Mouse (Mus musculus) stomach, postnatal 0 days (tissue): Measurements from ENCODE around the gene Smyd2. TPM values are rescaled to one million over a fixed set of nuclear protein-coding genes. Genes with fewer than 3 reads are reported as not detected.

Source experiments
- ATAC-seq: fragments of 200-750 bp; cut with Nextera tagmentation; 2 replicates; pipeline ENCODE4 v1.8.0; 2017; ENCODE audit not compliant: low FRiP score, low TSS enrichment
- DNase-seq: peaks from one replicate; pipeline ENCODE4 v3.0.0-alpha.2; 2016; ENCODE audit warnings: low spot score
- H3K27ac ChIP-seq: fragments of 300-500 bp; sonication (generic); replicated peaks from 2 replicates; pipeline ENCODE4 v1.5.1; 2014; ENCODE audit warnings: mild to moderate bottlenecking, control low read depth
- H3K27me3 ChIP-seq: fragments of 300-500 bp; sonication (generic); 2 replicates; pipeline ENCODE4 v1.6.1; 2014; ENCODE audit warnings: low read length; ENCODE audit not compliant: control insufficient read depth, insufficient read depth
- H3K36me3 ChIP-seq: fragments of 300-500 bp; sonication (generic); 2 replicates; pipeline ENCODE4 v1.6.1; 2014; ENCODE audit warnings: low read length, mixed read lengths; ENCODE audit not compliant: control insufficient read depth, insufficient read depth
- H3K4me1 ChIP-seq: fragments of 300-500 bp; sonication (generic); replicated peaks from 2 replicates; pipeline ENCODE4 v1.6.1; 2014; ENCODE audit warnings: antibody characterized with exemption; ENCODE audit not compliant: control insufficient read depth, insufficient read depth
- H3K4me2 ChIP-seq: fragments of 300-500 bp; sonication (generic); replicated peaks from 2 replicates; pipeline ENCODE4 v1.6.1; 2014; ENCODE audit warnings: low read depth, mild to moderate bottlenecking, control low read depth, moderate library complexity
- H3K4me3 ChIP-seq: fragments of 300-500 bp; sonication (generic); 2 replicates; pipeline ENCODE4 v1.5.1; 2014; ENCODE audit warnings: low read depth, low read length, control low read depth
- H3K9ac ChIP-seq: fragments of 300-500 bp; sonication (generic); 2 replicates; pipeline ENCODE4 v1.6.1; 2014; ENCODE audit warnings: mild to moderate bottlenecking, low read length, control low read depth, mixed read lengths
- H3K9me3 ChIP-seq: fragments of 300-500 bp; sonication (generic); 2 replicates; pipeline ENCODE4 v1.6.1; 2016; ENCODE audit warnings: low read length; ENCODE audit not compliant: control insufficient read depth
- CTCF ChIP-seq: IDR thresholded peaks from 2 replicates; pipeline ENCODE4 v1.5.1; 2016; ENCODE audit warnings: antibody characterized with exemption, low read depth, mild to moderate bottlenecking, moderate library complexity
- EP300 ChIP-seq: optimal IDR thresholded peaks from 2 replicates; pipeline ENCODE3; 2016; ENCODE audit warnings: antibody characterized with exemption
- WGBS: fragments of 180-500 bp; shearing (Covaris S2); extraction: QIAGEN DNeasy Blood & Tissue Kit; methylation state at CpG from one replicate; pipeline ENCODE4 v1.1.7; 2014; 5-methylcytosine and 5-hydroxymethylcytosine counted together
- polyA plus RNA-seq: library from polyadenylated mRNA; unstranded; fragments of >200 nt; fragmentation: Nextera tagmentation; extraction: Ambion mirVana; gene quantifications from 2 replicates; pipeline ENCODE4 v1.2.1, GENCODE M21; 2015

The Smyd2 gene
- polyA plus RNA-seq, 1 experiment from 2014 or later: 59.0 TPM

- ATAC-seq: no peak
- 74% methylated on average over 21 of the region's 21 CpGs for WGBS
- Histone ChIP-seq H3K4me2 (no peak overlapping the region), H3K9me3 (no peaks in the 10 kb centered on the region), H3K36me3 (no peaks in the 10 kb centered on the region), H3K27me3 (no peaks in the 10 kb centered on the region), H3K4me1 (0 out of 2 replicates have a peak, but pooled peaks cover 3% of the 10 kb centered on the region), H3K27ac (no peak overlapping the region), H3K9ac (no peak overlapping the region), H3K4me3 (no peak overlapping the region)
- no peak for DNase-seq
- no peak for TF ChIP-seq CTCF
- TF ChIP-seq EP300: no peak
These were observed 8.9 kb downstream of the Smyd2 start for GRCm38 (mm10) chr1:189913093-189913760.

- Histone ChIP-seq H3K4me3 (no peak overlapping the region), H3K9me3 (no peaks in the 10 kb centered on the region), H3K27me3 (no peaks in the 10 kb centered on the region), H3K9ac (no peak overlapping the region), H3K36me3 (no peaks in the 10 kb centered on the region), H3K4me1 (0 out of 2 replicates have a peak, but pooled peaks cover 3% of the 10 kb centered on the region), H3K4me2 (no peak overlapping the region), H3K27ac (no peak overlapping the region)
- ATAC-seq: no peak
- TF ChIP-seq EP300 (no peak), CTCF (no peak)
- WGBS: 50% methylated on average over 13 of the region's 13 CpGs
- no peak for DNase-seq
These were observed 11.3 kb downstream of the Smyd2 start for GRCm38 (mm10) chr1:189910685-189911345.

GRCm38 (mm10) chr1:189903169-189903568 is 19.0 kb downstream of the Smyd2 start:
- H3K9me3 ChIP-seq: no peaks in the 10 kb centered on the region
- 84% methylated on average over 11 of the region's 11 CpGs for WGBS
- TF ChIP-seq EP300 (no peak), CTCF (no peak)

GRCm38 (mm10) chr1:189902413-189902812 is 19.8 kb downstream of the Smyd2 start:
- no peak for DNase-seq
- WGBS: 75% methylated on average over 9 of the region's 9 CpGs
- Histone ChIP-seq H3K27ac (no peak overlapping the region), H3K4me3 (no peak overlapping the region), H3K9ac (no peak overlapping the region), H3K36me3 (no peaks in the 10 kb centered on the region), H3K4me1 (no peaks in the 10 kb centered on the region), H3K4me2 (no peak overlapping the region), H3K9me3 (no peaks in the 10 kb centered on the region), H3K27me3 (no peaks in the 10 kb centered on the region)
- ATAC-seq: no peak
- TF ChIP-seq CTCF: no peak
- TF ChIP-seq EP300: no peak

More at GRCm38 (mm10) chr1:189903169-189903568, 19.0 kb downstream of the Smyd2 start:
- no peaks in the 10 kb centered on the region for H3K27me3 ChIP-seq
- DNase-seq: no peak
- H3K27ac ChIP-seq: no peak overlapping the region
- no peak overlapping the region for H3K4me3 ChIP-seq
- no peaks in the 10 kb centered on the region for H3K4me1 ChIP-seq
- no peak overlapping the region for H3K4me2 ChIP-seq
- no peaks in the 10 kb centered on the region for H3K36me3 ChIP-seq
- H3K9ac ChIP-seq: no peak overlapping the region
- no peak for ATAC-seq

- Histone ChIP-seq H3K27ac (no peak overlapping the region), H3K36me3 (0 out of 2 replicates have a peak, but pooled peaks cover 3% of the 10 kb centered on the region), H3K27me3 (no peaks in the 10 kb centered on the region), H3K4me2 (no peak overlapping the region), H3K9me3 (no peaks in the 10 kb centered on the region), H3K4me3 (no peak overlapping the region), H3K4me1 (no peaks in the 10 kb centered on the region), H3K9ac (no peak overlapping the region)
- DNase-seq: no peak
- TF ChIP-seq EP300: no peak
- TF ChIP-seq CTCF: no peak
- WGBS: 86% methylated on average over 6 of the region's 6 CpGs
- no peak for ATAC-seq
These were observed 22.6 kb downstream of the Smyd2 start for GRCm38 (mm10) chr1:189899526-189899925.

GRCm38 (mm10) chr1:189898708-189899107 is 23.5 kb downstream of the Smyd2 start:
- Histone ChIP-seq H3K9ac (no peak overlapping the region), H3K9me3 (no peaks in the 10 kb centered on the region), H3K36me3 (peaks cover 3% of the 10 kb centered on the region; the same call in 1 of the 2 replicates), H3K27me3 (no peaks in the 10 kb centered on the region), H3K4me1 (no peaks in the 10 kb centered on the region), H3K4me3 (no peak overlapping the region), H3K27ac (no peak overlapping the region), H3K4me2 (no peak overlapping the region)
- 50% methylated on average over 13 of the region's 13 CpGs for WGBS
- no peak for TF ChIP-seq CTCF
- no peak for TF ChIP-seq EP300
- ATAC-seq: no peak
- DNase-seq: no peak
